Mouse (Mus musculus) embryonic fibroblast, embryonic 13.5 days (primary cell): ENCODE data around the gene N4bp3. TPM values are rescaled to one million over a fixed set of nuclear protein-coding genes. Genes with fewer than 3 reads are reported as not detected.

Experiments used
- H3K27ac ChIP-seq: 2 replicates; pipeline ENCODE4 v1.5.1; 2012; ENCODE audit warnings: low read length, control low read depth, inconsistent platforms; ENCODE audit not compliant: insufficient read depth
- H3K4me1 ChIP-seq: 2 replicates; pipeline ENCODE4 v1.6.1; 2011; ENCODE audit warnings: low read length; ENCODE audit not compliant: control insufficient read depth, insufficient read depth
- H3K4me3 ChIP-seq: 2 replicates; pipeline ENCODE4 v1.5.1; 2011; ENCODE audit warnings: mild to moderate bottlenecking, control low read depth, low read length; ENCODE audit not compliant: insufficient read depth
- CTCF ChIP-seq: IDR thresholded peaks from 2 replicates; pipeline ENCODE4 v1.5.1; 2011; ENCODE audit warnings: mild to moderate bottlenecking, control low read depth, low read length, moderate library complexity, borderline replicate concordance; ENCODE audit not compliant: insufficient read depth
- POLR2A ChIP-seq: IDR thresholded peaks from 2 replicates; pipeline ENCODE4 v1.6.1; 2011; ENCODE audit warnings: low read depth, mild to moderate bottlenecking, control low read depth, low read length, moderate library complexity
- polyA plus RNA-seq: library from polyadenylated mRNA; stranded (reverse); fragments of >200 nt; gene quantifications from 2 replicates; pipeline ENCODE4 v1.2.4, GENCODE M21; 2011; ENCODE audit warnings: low read depth; ENCODE audit not compliant: missing spikeins, insufficient read length

The N4bp3 gene
- polyA plus RNA-seq, 1 experiment = 1.8 TPM

GRCm38 (mm10) chr11:51632130-51632753, 18.4 kb downstream of the N4bp3 start:
- Histone ChIP-seq H3K27ac (no peak overlapping the region), H3K4me1 (peaks cover 3% of the 10 kb centered on the region; the same call in 1 of the 2 replicates), H3K4me3 (no peak overlapping the region)
- no peak for TF ChIP-seq CTCF
- no peak for TF ChIP-seq POLR2A

- TF ChIP-seq CTCF = no peak
- TF ChIP-seq POLR2A = no peak
These were observed 20.9 kb downstream of the N4bp3 start for GRCm38 (mm10) chr11:51629651-51630314.

GRCm38 (mm10) chr11:51627907-51628306, 22.7 kb downstream of the N4bp3 start:
- H3K4me1 ChIP-seq = no peaks in the 10 kb centered on the region
- H3K27ac ChIP-seq = no peak overlapping the region
- no peak for TF ChIP-seq CTCF
- TF ChIP-seq POLR2A = no peak
- no peak overlapping the region for H3K4me3 ChIP-seq

More at GRCm38 (mm10) chr11:51629651-51630314, 20.9 kb downstream of the N4bp3 start:
- Histone ChIP-seq H3K4me3 (no peak overlapping the region), H3K4me1 (no peaks in the 10 kb centered on the region), H3K27ac (no peak overlapping the region)

GRCm38 (mm10) chr11:51627425-51627824, 23.2 kb downstream of the N4bp3 start:
- no peak overlapping the region for H3K27ac ChIP-seq
- H3K4me3 ChIP-seq = no peak overlapping the region
- no peaks in the 10 kb centered on the region for H3K4me1 ChIP-seq
- no peak for TF ChIP-seq POLR2A
- TF ChIP-seq CTCF = no peak

GRCm38 (mm10) chr11:51625187-51625820, 25.3 kb downstream of the N4bp3 start:
- TF ChIP-seq CTCF (no peak), POLR2A (no peak)
- H3K4me1 ChIP-seq = peaks cover 8% of the 10 kb centered on the region; the same call in 1 of the 2 replicates
- H3K4me3 ChIP-seq = no peak overlapping the region
- H3K27ac ChIP-seq = no peak overlapping the region

GRCm38 (mm10) chr11:51622971-51623491, 27.6 kb downstream of the N4bp3 start:
- no peak for TF ChIP-seq CTCF
- TF ChIP-seq POLR2A = no peak
- no peak overlapping the region for H3K27ac ChIP-seq
- H3K4me1 ChIP-seq = peaks cover 8% of the 10 kb centered on the region; the same call in 1 of the 2 replicates
- H3K4me3 ChIP-seq = no peak overlapping the region

- peaks cover 8% of the 10 kb centered on the region; the same call in 1 of the 2 replicates for H3K4me1 ChIP-seq
- TF ChIP-seq CTCF (no peak), POLR2A (no peak)
- H3K4me3 ChIP-seq = no peak overlapping the region
- no peak overlapping the region for H3K27ac ChIP-seq
These were observed 28.9 kb downstream of the N4bp3 start for GRCm38 (mm10) chr11:51621776-51622175.

GRCm38 (mm10) chr11:51620084-51620483, 30.6 kb downstream of the N4bp3 start:
- Histone ChIP-seq H3K27ac (0 out of 2 replicates have a peak overlapping the region, but pooled peaks have one; percentile 5), H3K4me1 (peaks cover 8% of the 10 kb centered on the region; the same call in 1 of the 2 replicates), H3K4me3 (peak overlapping the region; percentile 93)
- TF ChIP-seq POLR2A = no peak
- no peak for TF ChIP-seq CTCF

GRCm38 (mm10) chr11:51619409-51620060, 31.1 kb downstream of the N4bp3 start, which contains the start of gene Nhp2:
Nhp2 (plus strand) TSS chr11:51619735.
- TF ChIP-seq CTCF (no peak), POLR2A (peak; percentile 65)
- Histone ChIP-seq H3K4me1 (peaks cover 8% of the 10 kb centered on the region; the same call in 1 of the 2 replicates), H3K27ac (0 out of 2 replicates have a peak within 1 kb of the TSS, but pooled peaks have one; percentile 5)

More at GRCm38 (mm10) chr11:51619409-51620060, 31.1 kb downstream of the N4bp3 start, which contains the start of gene Nhp2:
- H3K4me3 ChIP-seq = peak within 1 kb of the TSS; percentile 93
